Mouse (Mus musculus) heart, adult 2 months (tissue): ENCODE measurements around the gene Gm20708. TPM values are rescaled to one million over a fixed set of nuclear protein-coding genes. Genes with fewer than 3 reads are reported as not detected.
A peak's percentile ranks its signal among the peaks of the same experiment; 100 is the strongest.
"Not testable (repeated sequence)": the region's sequence is repeated elsewhere in the genome, so short reads cannot be mapped to it uniquely, and the experiment has no call there.

Source experiments
- DNase-seq, 2 experiments: peaks; one replicate each; pipeline ENCODE4 v3.0.0; 2021
- H3K27ac ChIP-seq: fragments of 200-600 bp; 2 replicates; pipeline ENCODE4 v1.8.1; 2022
- H3K27me3 ChIP-seq: fragments of 200-500 bp; 2 replicates; pipeline ENCODE4 v1.6.1; 2012; ENCODE audit warnings: mild to moderate bottlenecking, low read length, inconsistent platforms, mixed read lengths; ENCODE audit not compliant: control insufficient read depth, insufficient read depth
- H3K36me3 ChIP-seq: fragments of 200-500 bp; 2 replicates; pipeline ENCODE4 v1.6.1; 2012; ENCODE audit warnings: low read length, inconsistent platforms; ENCODE audit not compliant: control insufficient read depth, insufficient read depth
- H3K4me1 ChIP-seq: fragments of 200-500 bp; 2 replicates; pipeline ENCODE4 v1.6.1; 2011; ENCODE audit warnings: low read length; ENCODE audit not compliant: control insufficient read depth, insufficient read depth
- H3K4me3 ChIP-seq: fragments of 200-600 bp; 2 replicates; pipeline ENCODE4 v1.8.1; 2022
- H3K79me2 ChIP-seq: fragments of 200-500 bp; replicated peaks from 2 replicates; pipeline ENCODE4 v1.6.1; 2012; ENCODE audit warnings: mild to moderate bottlenecking, inconsistent platforms, low read length, moderate library complexity, mixed read lengths; ENCODE audit not compliant: control insufficient read depth, insufficient read depth
- H3K9ac ChIP-seq: fragments of 200-500 bp; 2 replicates; pipeline ENCODE4 v1.6.1; 2012; ENCODE audit warnings: low read depth, mild to moderate bottlenecking, control low read depth, inconsistent platforms, low read length, mixed read lengths
- CTCF ChIP-seq: fragments of 200-600 bp; IDR thresholded peaks from 2 replicates; pipeline ENCODE4 v1.8.1; 2022; ENCODE audit warnings: antibody characterized with exemption, mild to moderate bottlenecking, moderate library complexity
- EP300 ChIP-seq: fragments of 200-500 bp; IDR thresholded peaks from 2 replicates; pipeline ENCODE4 v1.6.1; 2011; ENCODE audit warnings: low read depth, low read length, control low read depth; ENCODE audit not compliant: insufficient read depth
- POLR2A ChIP-seq: fragments of 200-500 bp; IDR thresholded peaks from 2 replicates; pipeline ENCODE4 v1.6.1; 2011; ENCODE audit warnings: mild to moderate bottlenecking, low read depth, low read length, control low read depth; ENCODE audit not compliant: insufficient read depth
- WGBS: fragments of 180-500 bp; shearing (Covaris S2); methylation state at CpG from one replicate; pipeline ENCODE4 v1.1.7; 2018; 5-methylcytosine and 5-hydroxymethylcytosine counted together
- intact Hi-C: fragments of 180-260 bp; cut with DNase I; formaldehyde crosslinking; loops from one replicate; pipeline ENCODE4 v1.15.1; 2025
- polyA plus RNA-seq: library from polyadenylated mRNA; depleted of rRNA; stranded (reverse); fragments of >200 nt; gene quantifications from 2 replicates; pipeline ENCODE4 v1.2.3, GENCODE M21; 2012
- total RNA-seq, 2 experiments: library from RNA; stranded (reverse); gene quantifications; 2 replicates each; pipeline ENCODE4 v1.2.3; 2021

The Gm20708 gene
- total and polyA plus RNA-seq, 3 experiments: 0.44 to 0.57 (median 0.48) TPM

GRCm38 (mm10) chr11:117782705-117783034 is 26.8 kb upstream of the Gm20708 start:
- TF ChIP-seq EP300 (no peak), POLR2A (no peak), CTCF (no peak)
- peak overlapping the region; percentile 85 for H3K9ac ChIP-seq
- intact Hi-C loops: loop anchor here (2.0 kb wide), 1 partner anchor 42 kb away; the partner anchor contains the start of gene Afmid
- whole genome bisulfite sequencing: 47% methylated on average over 9 of the region's 9 CpGs
- no peaks in the 10 kb centered on the region for H3K79me2 ChIP-seq
- H3K36me3 ChIP-seq: no peaks in the 10 kb centered on the region
- peaks cover 6% of the 10 kb centered on the region; the same call in 1 of the 2 replicates for H3K4me1 ChIP-seq
- no peaks in the 10 kb centered on the region for H3K27me3 ChIP-seq
- H3K27ac ChIP-seq: peak overlapping the region; percentile 96
- no peak for DNase-seq
- peak overlapping the region; percentile 52 for H3K4me3 ChIP-seq

- no peaks in the 10 kb centered on the region for H3K27me3 ChIP-seq
- WGBS: 12% methylated on average over 31 of the region's 31 CpGs
- H3K4me1 ChIP-seq: peaks cover 6% of the 10 kb centered on the region; the same call in 1 of the 2 replicates
- peak overlapping the region; percentile 96 for H3K27ac ChIP-seq
- intact Hi-C loops: loop anchor here (2.0 kb wide), 1 partner anchor 42 kb away; the partner anchor contains the start of gene Afmid
- peak overlapping the region; percentile 52 for H3K4me3 ChIP-seq
- no peaks in the 10 kb centered on the region for H3K79me2 ChIP-seq
- H3K9ac ChIP-seq: peak overlapping the region; percentile 85
- H3K36me3 ChIP-seq: no peaks in the 10 kb centered on the region
- peak; percentile 72 to 74 for DNase-seq
- TF ChIP-seq CTCF: peak; percentile 89
- TF ChIP-seq POLR2A: peak; percentile 58; the same call in 1 of the 2 replicates
- TF ChIP-seq EP300: no peak
Observed at GRCm38 (mm10) chr11:117783089-117783488, 26.4 kb upstream of the Gm20708 start.

- peak overlapping the region; percentile 52 for H3K4me3 ChIP-seq
- H3K4me1 ChIP-seq: peaks cover 4% of the 10 kb centered on the region; the same call in 1 of the 2 replicates
- no peaks in the 10 kb centered on the region for H3K36me3 ChIP-seq
- TF ChIP-seq POLR2A: 0 out of 2 replicates have a peak, but pooled peaks have one; percentile 17
- no peak for TF ChIP-seq EP300
- no peak for TF ChIP-seq CTCF
- H3K79me2 ChIP-seq: no peaks in the 10 kb centered on the region
- peak; percentile 59 to 62 for DNase-seq
- peak overlapping the region; percentile 96 for H3K27ac ChIP-seq
- H3K27me3 ChIP-seq: no peaks in the 10 kb centered on the region
- WGBS: 54% methylated on average over 10 of the region's 10 CpGs
- intact Hi-C loops: loop anchor here (2.0 kb wide), 1 partner anchor 41 kb away; the partner anchor contains the start of gene Afmid
- H3K9ac ChIP-seq: peak overlapping the region; percentile 52; the same call in 1 of the 2 replicates
Observed at GRCm38 (mm10) chr11:117783683-117784309, 25.7 kb upstream of the Gm20708 start.

DNA sequence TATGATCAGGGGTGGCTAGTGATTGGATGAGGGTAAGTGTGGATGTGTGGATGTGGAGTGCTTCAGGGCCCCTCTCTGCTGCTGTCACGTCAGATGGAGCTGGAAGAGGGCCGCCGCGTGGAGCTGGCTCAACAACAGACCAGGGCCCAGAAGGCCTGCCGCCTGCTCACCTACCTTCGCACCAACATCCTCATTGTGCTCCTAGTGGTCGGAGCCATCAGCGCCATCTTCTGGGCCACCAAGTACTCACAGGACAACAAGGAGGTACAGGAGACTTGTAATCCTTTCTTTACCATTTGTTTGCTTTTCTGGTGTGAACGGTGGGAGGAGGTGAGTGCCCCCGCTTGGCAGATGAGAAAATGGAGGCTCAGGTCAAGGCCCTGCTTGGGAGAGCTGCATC is 23.2 kb upstream of the Gm20708 start:
- no peak overlapping the region for H3K27ac ChIP-seq
- no peaks in the 10 kb centered on the region for H3K27me3 ChIP-seq
- peaks cover 1% of the 10 kb centered on the region; the same call in 1 of the 2 replicates for H3K4me1 ChIP-seq
- no peak overlapping the region for H3K4me3 ChIP-seq
- peak; percentile 68 to 69 for DNase-seq
- intact Hi-C loops: loop anchor here (1.0 to 5.0 kb wide), 2 partner anchors 34 to 77 kb away; no protein-coding TSS in a partner anchor
- no peaks in the 10 kb centered on the region for H3K36me3 ChIP-seq
- H3K9ac ChIP-seq: no peak overlapping the region
- H3K79me2 ChIP-seq: no peaks in the 10 kb centered on the region
- 19% methylated on average over 10 of the region's 10 CpGs for WGBS
- TF ChIP-seq CTCF (peak; percentile 84), EP300 (peak; percentile 59; the same call in 1 of the 2 replicates), POLR2A (no peak)

DNA sequence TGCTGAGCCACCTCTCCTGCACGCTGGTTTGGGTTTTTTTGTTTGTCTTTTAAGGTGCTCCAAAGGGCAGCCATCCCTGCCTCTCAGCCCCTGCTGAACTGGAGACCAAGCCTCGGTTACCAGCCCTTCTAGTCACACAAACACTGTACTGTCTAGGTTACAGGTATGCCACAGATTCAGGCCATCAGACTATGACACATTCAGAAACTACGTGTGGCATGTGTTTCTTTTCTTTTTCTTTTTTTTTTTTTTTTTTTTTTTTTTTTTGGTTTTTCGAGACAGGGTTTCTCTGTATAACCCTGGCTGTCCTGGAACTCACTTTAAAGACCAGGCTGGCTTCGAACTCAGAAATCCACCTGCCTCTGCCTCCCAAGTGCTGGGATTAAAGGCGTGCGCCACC is 21.0 kb upstream of the Gm20708 start:
- not testable (repeated sequence) for H3K27ac ChIP-seq, H3K9ac ChIP-seq, H3K79me2 ChIP-seq, H3K4me1 ChIP-seq, H3K36me3 ChIP-seq, H3K4me3 ChIP-seq, DNase-seq, H3K27me3 ChIP-seq
- WGBS: 90% methylated on average over 7 of the region's 7 CpGs
- intact Hi-C loops: loop anchor here (5.0 kb wide), 1 partner anchor 36 kb away; no protein-coding TSS in a partner anchor

GRCm38 (mm10) chr11:117790286-117790685 is 19.2 kb upstream of the Gm20708 start:
- no peak overlapping the region for H3K4me3 ChIP-seq
- H3K9ac ChIP-seq: no peak overlapping the region
- DNase-seq: peak; percentile 71 to 83
- no peaks in the 10 kb centered on the region for H3K27me3 ChIP-seq
- H3K27ac ChIP-seq: no peak overlapping the region
- WGBS: 7% methylated on average over 14 of the region's 14 CpGs
- intact Hi-C loops: loop anchor here (1.0 kb wide), 1 partner anchor 34 kb away; no protein-coding TSS in a partner anchor
- H3K36me3 ChIP-seq: no peaks in the 10 kb centered on the region
- H3K4me1 ChIP-seq: no peaks in the 10 kb centered on the region; the same call in 1 of the 2 replicates
- no peaks in the 10 kb centered on the region for H3K79me2 ChIP-seq
- TF ChIP-seq POLR2A (no peak), CTCF (peak; percentile 97), EP300 (peak; percentile 64; the same call in 1 of the 2 replicates)
